Mouse (Mus musculus): ENCODE results near the gene Cdc42.

DNA sequence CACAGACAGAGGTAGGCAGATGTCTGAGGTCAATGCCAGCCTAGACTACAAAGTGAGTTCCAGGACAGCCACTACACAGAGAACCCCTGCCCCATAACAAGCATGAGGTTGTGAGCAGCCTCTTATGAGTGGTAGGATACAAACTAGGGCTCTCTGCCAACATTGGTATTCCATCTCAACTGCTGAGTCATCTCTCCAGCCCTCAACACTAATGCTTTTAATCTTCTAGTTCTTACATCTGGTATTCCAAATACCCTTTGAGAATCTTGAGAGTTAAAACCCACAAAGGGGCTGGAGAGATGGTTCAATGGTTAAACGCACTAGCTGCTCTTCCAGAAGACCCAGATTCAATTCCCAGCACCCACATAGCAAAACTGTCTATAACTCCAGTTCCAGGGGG is 18.1 kb downstream of the Cdc42 start:
- TF ChIP-seq CTCF (conservative IDR thresholded peaks at IDR 0.05; ENCODE audit: low read length): no peak
- no peak for TF ChIP-seq NANOG (IDR thresholded peaks at IDR 0.05; ENCODE audit: borderline replicate concordance, low read length)
